ENCODE assay signal across 16 mouse cellular contexts in the genomic region with DNA sequence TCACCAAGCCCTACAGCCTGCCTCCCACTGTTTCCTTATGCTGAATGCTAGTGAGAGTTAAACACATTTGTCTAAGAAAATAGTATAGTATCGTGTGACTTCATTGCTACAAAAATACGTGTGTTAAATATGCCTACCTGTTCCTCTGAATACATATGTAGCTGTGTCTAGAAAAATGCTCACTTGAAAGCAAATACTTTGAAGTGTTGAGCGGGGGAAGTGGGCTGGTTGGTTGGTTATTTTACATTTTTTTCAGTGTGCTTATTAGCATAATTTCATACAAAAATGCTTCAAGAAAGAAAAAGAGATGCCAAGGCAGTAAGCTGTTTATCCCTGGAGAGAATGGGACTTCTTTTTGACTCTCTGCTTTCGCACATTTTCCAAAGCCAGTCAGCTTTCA.
"Had no signal": no experiment of that assay in that cellular context is flagged by ENCODE, and none has a peak within 500 bp of the region (broad histone marks: within the 10 kb centered on the region; RNA-seq: fewer than 3 reads in every experiment).

No protein-coding gene starts in this region.

- ATAC-seq: hindbrain, embryonic 16.5 days; inflammation-experienced regulatory T-cells, adult 6 months; intestine, embryonic 15.5 days; intestine, postnatal 0 days had no signal

- DNase-seq: gastrocnemius, postnatal 14 days; gastrocnemius, postnatal 36 days; heart, adult 2 months; heart, postnatal 10 days; heart, postnatal 4 days; kidney, adult 18-20 months; kidney, adult 8-10 months; kidney, postnatal 10 days; kidney, postnatal 25 days; kidney, postnatal 4 days; liver; liver, embryonic 13.5 days had no signal
